ENCODE assay signal across 8 mouse cellular contexts in the genomic region with DNA sequence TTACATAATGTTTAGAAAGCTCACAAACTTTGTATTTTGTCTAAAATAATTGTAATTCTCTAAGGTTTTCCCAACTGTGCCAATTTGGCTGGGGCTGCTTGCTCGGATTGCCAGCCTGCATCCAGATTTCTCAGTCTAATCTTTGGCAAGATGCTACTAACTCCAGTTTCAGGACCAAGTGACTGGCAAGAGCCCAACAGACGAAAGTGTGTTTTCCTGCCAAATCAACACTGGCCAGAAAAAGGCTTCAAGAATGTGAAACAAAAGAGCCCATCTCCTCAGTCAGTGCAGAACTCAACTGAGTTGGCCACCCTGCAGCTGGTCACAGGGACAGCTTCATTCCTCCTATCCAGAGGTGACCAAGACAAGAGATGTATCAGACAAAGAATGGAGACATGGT.
DNase-seq lines count a peak whose midpoint lies in the region; ATAC-seq lines count a peak whose summit lies in the region.

No protein-coding gene starts in this region.

- peak; percentile 90 for ATAC-seq in forebrain, embryonic 15.5 days (replicated peaks)
- peak; percentile 92 for ATAC-seq in forebrain, embryonic 16.5 days

- no peak overlapping the region for H3K4me2 ChIP-seq in forebrain, embryonic 15.5 days (replicated peaks)
- H3K4me2 ChIP-seq in forebrain, embryonic 16.5 days (ENCODE audit: low read length) = no peak overlapping the region

- no peaks in the 10 kb centered on the region for H3K9me3 ChIP-seq in forebrain, embryonic 15.5 days
- no peaks in the 10 kb centered on the region for H3K9me3 ChIP-seq in forebrain, embryonic 10.5 days
- no peaks in the 10 kb centered on the region for H3K9me3 ChIP-seq in forebrain, embryonic 16.5 days (ENCODE audit: control insufficient read depth, low read length)

- DNase-seq in forebrain, embryonic 10.5 days (ENCODE audit: extremely low spot score, low spot score) = no peak
- DNase-seq in adipocyte (ENCODE audit: low spot score) = peak; percentile 79
- peak; percentile 70 to 74 for DNase-seq in layer of hippocampus, postnatal 10 days (ENCODE audit: low spot score in 2 of 2)
- DNase-seq in right cerebral cortex, adult 18-20 months = peak; percentile 59
- no peak for DNase-seq in testis, postnatal 10 days (ENCODE audit: low spot score)
- DNase-seq in thymus, postnatal 10 days (ENCODE audit: low spot score in 2 of 2) = no peak

- H3K4me1 ChIP-seq in forebrain, embryonic 15.5 days = peaks cover 14% of the 10 kb centered on the region
- H3K4me1 ChIP-seq in forebrain, embryonic 10.5 days = no peaks in the 10 kb centered on the region
- H3K4me1 ChIP-seq in forebrain, embryonic 16.5 days (replicated peaks; ENCODE audit: control insufficient read depth, insufficient read depth, low read length) = peaks cover 8% of the 10 kb centered on the region

- no peak overlapping the region for H3K4me3 ChIP-seq in forebrain, embryonic 15.5 days
- no peak overlapping the region for H3K4me3 ChIP-seq in forebrain, embryonic 10.5 days
- H3K4me3 ChIP-seq in forebrain, embryonic 16.5 days (replicated peaks; ENCODE audit: low read length) = no peak overlapping the region

- 24% methylated on average over 2 of the region's 2 CpGs for WGBS in forebrain, embryonic 15.5 days
- 84% methylated on average over 2 of the region's 2 CpGs for WGBS in forebrain, embryonic 10.5 days
- 28% methylated on average over 2 of the region's 2 CpGs for WGBS in forebrain, embryonic 16.5 days

- H3K27me3 ChIP-seq in forebrain, embryonic 15.5 days = no peaks in the 10 kb centered on the region
- H3K27me3 ChIP-seq in forebrain, embryonic 10.5 days (ENCODE audit: poor library complexity, severe bottlenecking) = no peaks in the 10 kb centered on the region
- no peaks in the 10 kb centered on the region for H3K27me3 ChIP-seq in forebrain, embryonic 16.5 days (replicated peaks; ENCODE audit: control insufficient read depth, insufficient read depth, low read length)

- H3K9ac ChIP-seq in forebrain, embryonic 15.5 days (replicated peaks) = no peak overlapping the region
- no peak overlapping the region for H3K9ac ChIP-seq in forebrain, embryonic 16.5 days (replicated peaks; ENCODE audit: low read depth, low read length)

- H3K27ac ChIP-seq in forebrain, embryonic 15.5 days (replicated peaks) = no peak overlapping the region
- H3K27ac ChIP-seq in forebrain, embryonic 10.5 days = no peak overlapping the region
- H3K27ac ChIP-seq in forebrain, embryonic 16.5 days (ENCODE audit: low read length) = no peak overlapping the region

- H3K36me3 ChIP-seq in forebrain, embryonic 15.5 days = no peaks in the 10 kb centered on the region
- H3K36me3 ChIP-seq in forebrain, embryonic 10.5 days (replicated peaks) = no peaks in the 10 kb centered on the region
- no peaks in the 10 kb centered on the region for H3K36me3 ChIP-seq in forebrain, embryonic 16.5 days (ENCODE audit: control insufficient read depth, insufficient read depth)

Comparison
In these comparisons a context has a peak if more than half of its experiments do, and no peak if none do; other contexts are left out.
1. DNase-seq: peak in adipocyte (single experiment), layer of hippocampus, postnatal 10 days (2 of 2) and right cerebral cortex, adult 18-20 months (single experiment); none in forebrain, embryonic 10.5 days (single experiment), testis, postnatal 10 days (single experiment) and thymus, postnatal 10 days (0 of 2).